Mouse (Mus musculus): Measurements from ENCODE around the gene Ankrd63.

- no peak for TF ChIP-seq EP300 (IDR thresholded peaks at IDR 0.05; ENCODE audit: insufficient read depth, low read depth, low read length)
- no peak for TF ChIP-seq POLR2A (IDR thresholded peaks at IDR 0.05; ENCODE audit: insufficient read depth, low read depth, low read length)
Observed at GRCm38 (mm10) chr2:118729194-118729593, 25.4 kb upstream of the Ankrd63 start.
